Mouse (Mus musculus) myocyte (in vitro differentiated cells): ENCODE measurements around the gene Plxnc1. TPM values are rescaled to one million over a fixed set of nuclear protein-coding genes. Genes with fewer than 3 reads are reported as not detected.

Experiments used
- H3K27me3 ChIP-seq: one replicate; pipeline ENCODE4 v1.6.1; 2011; ENCODE audit not compliant: control insufficient read depth, insufficient read depth, insufficient read length
- H3K36me3 ChIP-seq: one replicate; pipeline ENCODE4 v1.6.1; 2011; ENCODE audit not compliant: control insufficient read depth, insufficient read depth
- H3K4me2 ChIP-seq: one replicate; pipeline ENCODE4 v1.6.1; 2011; ENCODE audit warnings: low read depth, control low read depth
- H3K4me3 ChIP-seq: one replicate; pipeline ENCODE4 v1.5.1; 2011; ENCODE audit warnings: mild to moderate bottlenecking, control low read depth, moderate library complexity
- H3K79me2 ChIP-seq: one replicate; pipeline ENCODE4 v1.6.1; 2011; ENCODE audit not compliant: control insufficient read depth, insufficient read depth
- H3ac ChIP-seq: one replicate; pipeline ENCODE4 v1.6.1; 2011; ENCODE audit not compliant: control insufficient read depth, insufficient read length
- CEBPB ChIP-seq: IDR thresholded peaks from 2 replicates; pipeline ENCODE4 v1.6.1; 2011; ENCODE audit warnings: mild to moderate bottlenecking, moderate library complexity; ENCODE audit not compliant: poor library complexity, insufficient read depth, severe bottlenecking
- E2F4 ChIP-seq: IDR thresholded peaks from one replicate; pipeline ENCODE4 v1.6.1; 2011; ENCODE audit warnings: mild to moderate bottlenecking, control low read depth, moderate library complexity; ENCODE audit not compliant: insufficient read depth
- MAX ChIP-seq: IDR thresholded peaks from one replicate; pipeline ENCODE4 v1.6.1; 2011; ENCODE audit warnings: low read depth, mild to moderate bottlenecking, control low read depth
- MYOD1 ChIP-seq, 3 experiments: IDR thresholded peaks; one replicate each; pipeline ENCODE4 v1.6.1; 2011; ENCODE audit warnings: control low read depth in 2 of 3, low read depth in 2 of 3, mild to moderate bottlenecking in 2 of 3, moderate library complexity in 1 of 3; ENCODE audit not compliant: insufficient read length in 2 of 3, control insufficient read depth in 1 of 3
- MYOG ChIP-seq, 3 experiments: IDR thresholded peaks; one replicate each; pipeline ENCODE4 v1.6.1; 2011; ENCODE audit warnings: control low read depth in 2 of 3, low read depth in 2 of 3, mild to moderate bottlenecking in 2 of 3; ENCODE audit not compliant: insufficient read length in 2 of 3, control insufficient read depth in 1 of 3, insufficient read depth in 1 of 3
- POLR2A ChIP-seq: IDR thresholded peaks from one replicate; pipeline ENCODE4 v1.6.1; 2011; ENCODE audit warnings: low read depth, mild to moderate bottlenecking, control low read depth, moderate library complexity; ENCODE audit not compliant: insufficient read length
- POLR2AphosphoS2 ChIP-seq: IDR thresholded peaks from one replicate; pipeline ENCODE4 v1.6.1; 2011; ENCODE audit warnings: low read depth, control low read depth; ENCODE audit not compliant: insufficient read length
- REST ChIP-seq: IDR thresholded peaks from one replicate; pipeline ENCODE4 v1.6.1; 2011; ENCODE audit warnings: mild to moderate bottlenecking, control low read depth, moderate library complexity; ENCODE audit not compliant: insufficient read depth, insufficient read length
- SRF ChIP-seq: IDR thresholded peaks from one replicate; pipeline ENCODE4 v1.6.1; 2011; ENCODE audit warnings: low read depth; ENCODE audit not compliant: control insufficient read depth, insufficient read length
- TCF12 ChIP-seq: IDR thresholded peaks from one replicate; pipeline ENCODE4 v1.6.1; 2011; ENCODE audit warnings: mild to moderate bottlenecking, control low read depth; ENCODE audit not compliant: poor library complexity, insufficient read depth, severe bottlenecking
- TCF3 ChIP-seq: IDR thresholded peaks from one replicate; pipeline ENCODE4 v1.6.1; 2011; ENCODE audit warnings: low read depth, control low read depth; ENCODE audit not compliant: insufficient read length
- USF1 ChIP-seq: IDR thresholded peaks from one replicate; pipeline ENCODE4 v1.6.1; 2011; ENCODE audit warnings: low read depth, mild to moderate bottlenecking, control low read depth, moderate library complexity
- polyA plus RNA-seq: library from polyadenylated mRNA; unstranded; fragments of >200 nt; fragmentation: generic; extraction: Trizol; gene quantifications from one replicate; pipeline ENCODE4 v1.2.1, GENCODE M21; 2012; ENCODE audit warnings: missing spikeins

Gene Plxnc1
- polyA plus RNA-seq, 1 experiment: not detected

GRCm38 (mm10) chr10:94917354-94917753 lies 27.3 kb downstream of the Plxnc1 start:
- H3K4me2 ChIP-seq: no peak overlapping the region
- TF ChIP-seq CEBPB: no peak

DNA sequence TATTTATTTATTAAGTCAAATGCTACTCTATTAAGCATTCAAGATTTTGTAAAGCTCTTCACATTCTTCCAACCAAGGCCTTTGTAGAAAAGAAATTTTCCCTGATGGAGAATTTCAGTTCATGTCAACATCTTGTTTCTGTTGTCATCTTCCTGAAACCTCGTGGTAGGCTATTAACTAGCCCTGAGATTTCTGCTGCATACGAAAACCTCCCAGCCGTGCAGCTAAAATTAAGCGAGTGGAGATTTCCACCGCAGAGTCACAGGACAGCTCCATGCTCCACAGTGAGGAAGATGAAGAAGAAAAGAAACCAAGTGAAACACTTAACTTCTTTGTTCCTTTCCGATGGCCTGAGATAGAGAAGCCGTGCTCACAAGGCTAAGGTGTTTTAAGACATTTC lies 28.0 kb downstream of the Plxnc1 start:
- H3K27me3 ChIP-seq: no peaks in the 10 kb centered on the region
- H3K4me3 ChIP-seq: no peak overlapping the region
- no peak overlapping the region for H3ac ChIP-seq
- H3K79me2 ChIP-seq: no peaks in the 10 kb centered on the region
- H3K36me3 ChIP-seq: no peaks in the 10 kb centered on the region
- H3K4me2 ChIP-seq: no peak overlapping the region
- no peak for TF ChIP-seq MYOD1 (IDR thresholded peaks at IDR 0.05; ENCODE audit: control insufficient read depth in 1 of 3, insufficient read length in 2 of 3, low read depth in 2 of 3)
- TF ChIP-seq USF1: no peak
- no peak for TF ChIP-seq MYOG (IDR thresholded peaks at IDR 0.05; ENCODE audit: control insufficient read depth in 1 of 3, insufficient read depth in 1 of 3, insufficient read length in 2 of 3, low read depth in 2 of 3)
- TF ChIP-seq E2F4: no peak
- TF ChIP-seq SRF: no peak
- no peak for TF ChIP-seq POLR2AphosphoS2
- no peak for TF ChIP-seq POLR2A
- no peak for TF ChIP-seq MAX
- TF ChIP-seq REST: no peak
- TF ChIP-seq CEBPB: no peak
- TF ChIP-seq TCF12: no peak
- no peak for TF ChIP-seq TCF3

More at GRCm38 (mm10) chr10:94917354-94917753, 27.3 kb downstream of the Plxnc1 start:
- H3ac ChIP-seq: no peak overlapping the region
- H3K79me2 ChIP-seq: no peaks in the 10 kb centered on the region
- no peaks in the 10 kb centered on the region for H3K36me3 ChIP-seq
- no peak overlapping the region for H3K4me3 ChIP-seq
- no peaks in the 10 kb centered on the region for H3K27me3 ChIP-seq

DNA sequence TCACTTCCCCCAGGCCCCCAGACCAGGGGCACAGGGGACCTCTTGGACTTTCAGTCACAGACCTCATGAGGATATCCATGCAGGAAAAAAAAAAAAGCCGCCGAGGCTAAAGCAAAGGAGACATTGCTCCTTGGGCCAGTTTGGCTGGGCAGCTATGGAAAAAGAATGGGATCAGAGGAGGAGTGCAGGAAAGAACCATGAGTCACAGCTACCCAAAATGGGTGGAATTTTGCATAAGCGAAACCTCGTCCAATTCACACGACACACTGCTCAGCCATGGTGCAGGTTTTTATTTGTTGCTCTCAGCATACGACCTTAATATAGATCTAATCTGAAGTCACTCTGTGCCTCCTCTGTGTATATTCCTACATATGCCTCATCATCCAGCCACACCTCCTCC lies 28.9 kb downstream of the Plxnc1 start:
- H3K27me3 ChIP-seq: no peaks in the 10 kb centered on the region
- H3K4me3 ChIP-seq: no peak overlapping the region
- H3K4me2 ChIP-seq: no peak overlapping the region
- no peak overlapping the region for H3ac ChIP-seq
- H3K36me3 ChIP-seq: no peaks in the 10 kb centered on the region
- no peaks in the 10 kb centered on the region for H3K79me2 ChIP-seq
- TF ChIP-seq TCF3: no peak

DNA sequence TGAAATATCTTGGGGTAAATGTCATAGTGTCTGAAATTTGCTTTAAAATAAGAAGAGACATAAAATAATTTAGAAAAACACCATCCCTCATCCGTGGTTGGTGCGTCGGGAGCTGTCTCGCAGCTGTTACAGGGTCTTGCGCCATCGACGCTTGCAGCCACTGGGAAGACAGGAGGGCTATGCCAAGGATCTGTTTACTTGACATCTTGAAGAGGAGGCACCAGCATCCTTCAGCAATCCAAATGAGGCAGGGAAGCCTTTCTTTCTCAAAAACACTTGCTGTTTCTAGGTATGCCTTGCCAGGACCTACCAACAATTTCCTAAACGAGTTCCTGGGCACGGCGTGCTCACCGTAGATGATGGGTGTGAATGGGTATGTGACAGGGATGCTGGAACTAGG lies 30.6 kb downstream of the Plxnc1 start:
- Histone ChIP-seq H3K79me2 (no peaks in the 10 kb centered on the region), H3K27me3 (no peaks in the 10 kb centered on the region), H3K36me3 (no peaks in the 10 kb centered on the region), H3ac (no peak overlapping the region), H3K4me2 (no peak overlapping the region), H3K4me3 (no peak overlapping the region)
- TF ChIP-seq TCF12 (no peak), USF1 (no peak), MAX (no peak), MYOD1 (IDR thresholded peaks at IDR 0.05; ENCODE audit: control insufficient read depth in 1 of 3, insufficient read length in 2 of 3, low read depth in 2 of 3) (no peak), E2F4 (no peak)

- Histone ChIP-seq H3K79me2 (no peaks in the 10 kb centered on the region), H3ac (no peak overlapping the region)
These were observed 31.3 kb downstream of the Plxnc1 start for GRCm38 (mm10) chr10:94913336-94913739.

GRCm38 (mm10) chr10:94912551-94912950 lies 32.1 kb downstream of the Plxnc1 start:
- Histone ChIP-seq H3K27me3 (no peaks in the 10 kb centered on the region), H3K79me2 (no peaks in the 10 kb centered on the region), H3ac (no peak overlapping the region), H3K36me3 (no peaks in the 10 kb centered on the region), H3K4me2 (no peak overlapping the region), H3K4me3 (no peak overlapping the region)
- TF ChIP-seq TCF3 (no peak), SRF (no peak), TCF12 (no peak), MYOD1 (IDR thresholded peaks at IDR 0.05; ENCODE audit: control insufficient read depth in 1 of 3, insufficient read length in 2 of 3, low read depth in 2 of 3) (no peak)

More at GRCm38 (mm10) chr10:94913336-94913739, 31.3 kb downstream of the Plxnc1 start:
- Histone ChIP-seq H3K4me2 (no peak overlapping the region), H3K36me3 (no peaks in the 10 kb centered on the region), H3K4me3 (no peak overlapping the region), H3K27me3 (no peaks in the 10 kb centered on the region)
- no peak for TF ChIP-seq MYOD1 (IDR thresholded peaks at IDR 0.05; ENCODE audit: control insufficient read depth in 1 of 3, insufficient read length in 2 of 3, low read depth in 2 of 3)
- TF ChIP-seq SRF: no peak
- no peak for TF ChIP-seq CEBPB
- no peak for TF ChIP-seq E2F4
- no peak for TF ChIP-seq TCF3
- no peak for TF ChIP-seq POLR2AphosphoS2
- no peak for TF ChIP-seq POLR2A
- no peak for TF ChIP-seq MAX
- no peak for TF ChIP-seq USF1
- TF ChIP-seq MYOG (IDR thresholded peaks at IDR 0.05; ENCODE audit: control insufficient read depth in 1 of 3, insufficient read depth in 1 of 3, insufficient read length in 2 of 3, low read depth in 2 of 3): no peak
